Mouse (Mus musculus): ENCODE measurements around the gene Arhgap6.

DNA sequence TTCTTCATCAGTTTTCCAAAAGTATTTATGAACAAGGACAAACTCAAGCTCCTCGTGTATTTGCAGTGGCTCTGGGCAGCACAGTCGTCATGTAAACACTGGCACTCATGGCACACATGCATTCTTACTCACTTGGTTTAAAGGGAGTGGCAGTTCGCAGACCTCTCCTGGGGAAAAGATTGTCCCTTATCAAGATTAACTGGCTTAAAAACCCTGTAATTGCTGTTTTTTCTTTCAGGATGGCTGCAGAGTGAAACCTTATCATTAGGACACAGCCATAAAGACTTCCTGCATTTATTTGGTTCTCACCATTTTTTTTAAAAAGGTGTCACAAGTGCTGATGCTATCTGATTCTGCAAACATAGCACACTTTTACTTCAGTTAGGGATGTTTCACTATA, 252.7 kb downstream of the Arhgap6 start:
- TF ChIP-seq ZNF384 (IDR thresholded peaks at IDR 0.05; ENCODE audit: low read depth, low read length) (no peak), ZC3H11A (IDR thresholded peaks at IDR 0.05; ENCODE audit: borderline replicate concordance, low read depth, low read length) (no peak)
